Mouse (Mus musculus): ENCODE measurements at regions not wholly inside any gene's neighbourhood (a gene's known extent, or its start where the extent isn't known, plus 50 kb on each side); places are given as distances from the start of the nearest gene placed in this dataset.

- DNase-seq, result no peak
These were observed 105.7 kb downstream of the Samd5 start for GRCm38 (mm10) chr10:9569277-9569676.

DNA sequence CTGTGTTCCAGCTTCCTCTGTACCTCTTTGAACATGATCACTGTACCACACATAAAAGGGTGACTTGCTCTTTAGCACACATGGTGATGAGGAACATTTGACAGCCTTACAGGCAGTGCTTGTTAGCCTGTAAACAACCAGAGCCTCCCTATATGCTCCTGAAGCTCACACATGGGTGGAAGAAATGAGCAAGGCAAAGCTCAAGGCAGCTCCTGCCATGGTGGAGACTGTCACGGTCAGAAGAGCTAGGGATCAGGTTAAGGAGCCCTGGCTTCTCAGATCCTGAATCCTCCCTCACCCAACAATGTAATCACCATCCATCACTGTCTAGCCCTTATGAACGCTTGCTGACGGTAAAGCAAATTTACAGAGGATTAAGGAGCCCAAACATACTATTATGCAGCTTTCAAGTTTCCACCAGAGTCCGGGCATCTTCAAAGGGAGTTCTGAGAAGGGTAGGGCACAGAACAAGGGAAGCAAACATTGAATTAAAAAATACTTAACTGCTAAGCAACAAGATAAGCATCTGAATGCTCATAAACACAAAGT, 117.4 kb downstream of the Samd5 start:
- no peak for DNase-seq

GRCm38 (mm10) chr10:9557092-9557491, 117.9 kb downstream of the Samd5 start:
- no peak for DNase-seq

GRCm38 (mm10) chr10:9553946-9554345, 121.1 kb downstream of the Samd5 start:
- no peak for DNase-seq

DNA sequence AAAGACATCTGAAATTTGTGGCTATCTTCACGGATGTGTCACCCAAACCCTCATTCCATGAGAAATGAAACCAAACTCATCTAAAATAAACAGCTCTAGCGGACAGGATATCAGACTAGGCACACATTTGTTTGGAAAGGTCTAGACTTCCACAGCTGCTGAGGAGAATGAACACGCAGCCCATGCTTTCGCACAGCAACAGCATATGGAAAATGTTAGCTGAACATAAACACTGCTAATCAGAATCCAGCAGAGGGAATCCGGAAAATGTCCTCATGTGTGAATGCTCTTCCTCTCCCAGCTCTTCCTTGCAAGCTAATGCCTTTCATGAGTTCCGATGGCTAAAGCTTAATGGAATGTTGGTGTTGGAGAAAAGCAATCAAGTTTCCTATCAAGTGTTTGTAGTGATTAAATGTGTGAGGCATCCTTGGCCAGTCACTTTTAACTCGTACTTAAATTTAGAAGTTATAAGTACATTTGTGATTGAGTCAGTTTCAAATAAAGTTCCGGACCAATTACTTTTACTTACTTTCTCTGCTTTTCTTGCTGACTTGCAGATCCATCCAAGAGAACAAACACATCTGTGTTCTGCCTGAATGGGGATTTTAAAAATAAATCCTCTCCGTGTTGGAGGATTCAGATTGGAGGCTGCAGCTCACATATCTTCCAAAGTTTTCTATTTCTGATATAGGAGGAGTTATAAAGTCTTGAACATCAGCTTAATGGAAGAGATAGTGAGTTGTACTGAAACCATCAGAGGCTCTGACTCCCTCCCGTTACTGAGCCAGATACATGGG, 124.9 kb downstream of the Samd5 start:
- no peak for DNase-seq

DNA sequence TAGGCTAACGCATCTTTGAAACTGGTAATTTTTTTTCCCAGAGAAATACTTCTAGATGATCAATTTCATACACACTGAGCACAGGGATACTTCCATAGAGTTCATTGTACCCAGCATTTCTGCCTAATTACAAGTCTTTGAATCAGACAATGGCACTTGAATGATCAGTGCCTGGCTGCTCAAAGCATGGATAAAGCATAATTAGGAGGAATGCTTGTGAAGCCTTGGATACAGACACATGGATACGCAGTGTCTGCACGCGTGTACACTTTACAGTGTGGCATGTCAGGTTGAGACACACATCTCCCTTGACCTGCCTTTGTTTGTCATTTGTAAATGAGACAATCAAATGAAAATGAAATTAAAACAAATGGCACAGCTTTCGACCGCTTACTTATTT, 129.2 kb downstream of the Samd5 start:
- DNase-seq, result peak; percentile 70

DNA sequence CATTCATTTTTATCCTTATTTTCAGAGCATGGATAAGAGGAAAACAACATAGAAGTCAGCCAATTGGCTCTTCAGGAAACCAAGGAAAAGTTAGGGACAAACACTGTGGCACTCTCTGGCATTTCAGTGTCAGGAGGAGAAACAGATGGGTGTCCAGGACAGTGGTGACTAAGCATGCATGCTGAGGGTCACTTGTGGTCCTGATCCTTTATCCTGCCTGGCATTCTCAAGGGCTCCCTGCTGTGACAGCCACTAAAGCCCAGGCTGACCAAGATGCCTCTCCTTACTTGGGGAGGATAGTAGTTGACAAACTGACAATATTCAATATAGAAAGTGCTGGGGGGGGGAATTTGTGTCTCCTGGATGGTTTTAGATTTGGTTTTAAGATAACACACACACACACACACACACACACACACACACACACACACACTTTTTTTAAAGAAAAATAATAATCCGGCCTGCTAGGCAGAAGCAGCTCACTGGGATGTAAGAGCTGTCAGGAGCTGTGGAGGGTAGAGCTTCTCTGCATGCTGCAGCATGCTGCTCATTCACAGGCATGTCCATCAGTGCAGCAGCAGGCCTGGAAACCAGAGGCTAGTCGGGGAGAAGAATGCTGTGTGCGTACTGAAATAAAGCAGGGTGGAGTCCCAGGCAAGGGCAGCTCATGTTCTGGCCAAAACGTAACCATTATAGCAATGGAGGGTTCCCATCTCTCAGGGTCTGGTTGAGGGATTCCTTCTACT, 130.8 kb downstream of the Samd5 start:
- no peak for DNase-seq

DNA sequence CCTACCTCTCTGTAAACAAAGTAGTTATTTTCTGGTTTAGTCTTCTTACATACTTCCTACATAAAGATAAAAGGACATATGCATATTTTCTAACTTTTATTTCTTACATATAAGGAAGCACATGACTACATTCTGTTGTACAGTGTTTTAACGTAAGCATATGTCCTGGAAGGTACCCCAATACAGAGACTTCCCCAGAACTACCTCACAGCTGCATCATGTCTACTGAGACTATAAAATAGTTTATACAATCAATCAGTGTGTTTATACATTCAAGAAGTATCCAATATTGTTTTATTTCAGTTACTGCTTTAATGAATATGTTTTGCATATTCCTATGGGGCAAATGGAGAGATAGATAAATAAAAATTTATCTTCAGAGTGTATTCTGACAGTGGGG, 133.4 kb downstream of the Samd5 start:
- DNase-seq, result no peak

- no peak for DNase-seq
These were observed 137.3 kb downstream of the Samd5 start for GRCm38 (mm10) chr10:9537686-9538085.

- DNase-seq, result peak; percentile 35
These were observed 140.5 kb downstream of the Samd5 start for GRCm38 (mm10) chr10:9534552-9534951.

- no peak for DNase-seq
These were observed 141.7 kb downstream of the Samd5 start for GRCm38 (mm10) chr10:9533283-9533682.

DNA sequence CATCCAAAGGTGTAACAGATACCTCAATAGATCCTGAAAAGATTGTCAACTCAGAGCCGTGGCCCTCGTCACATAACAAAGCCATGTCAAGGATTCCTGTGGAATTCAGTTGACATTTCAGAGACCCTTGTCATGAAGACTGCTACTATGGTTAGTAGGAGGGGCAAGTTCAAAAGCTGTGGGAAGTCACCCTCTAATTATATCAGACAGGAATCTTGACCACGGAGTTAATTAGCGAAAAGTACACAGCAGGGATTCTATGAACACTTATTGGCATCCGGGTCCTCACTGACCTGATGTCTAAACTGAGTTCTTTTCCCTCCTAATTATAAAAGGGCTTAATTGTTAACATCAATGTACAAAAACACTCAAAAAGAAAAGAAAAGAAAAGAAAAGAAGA, 143.1 kb downstream of the Samd5 start:
- DNase-seq, result peak; percentile 74

DNA sequence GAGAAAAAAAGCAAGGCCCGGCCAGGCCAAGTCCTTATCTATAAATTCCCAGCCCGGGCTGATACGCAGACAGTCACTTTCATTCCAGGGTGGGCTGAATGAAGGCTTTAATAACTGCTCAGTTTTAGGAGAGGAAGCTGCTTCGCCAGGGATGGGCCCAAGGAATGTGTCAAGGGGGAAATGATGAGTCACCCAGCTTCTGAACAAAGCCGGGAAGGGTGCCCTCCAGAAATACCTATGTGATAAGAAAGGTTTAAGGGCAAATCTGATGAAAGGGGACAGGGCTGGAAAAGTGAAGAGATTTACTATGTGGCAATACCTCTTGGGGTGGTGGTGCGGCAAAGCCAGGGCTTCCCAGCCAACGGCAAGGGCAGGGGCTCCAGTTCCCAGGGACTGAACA, 145.6 kb downstream of the Samd5 start:
- DNase-seq, result no peak

- DNase-seq, result no peak
These were observed 146.9 kb downstream of the Samd5 start for GRCm38 (mm10) chr10:9528066-9528465.

GRCm38 (mm10) chr10:9509764-9510390, 165.1 kb downstream of the Samd5 start:
- peak; percentile 59 for DNase-seq

DNA sequence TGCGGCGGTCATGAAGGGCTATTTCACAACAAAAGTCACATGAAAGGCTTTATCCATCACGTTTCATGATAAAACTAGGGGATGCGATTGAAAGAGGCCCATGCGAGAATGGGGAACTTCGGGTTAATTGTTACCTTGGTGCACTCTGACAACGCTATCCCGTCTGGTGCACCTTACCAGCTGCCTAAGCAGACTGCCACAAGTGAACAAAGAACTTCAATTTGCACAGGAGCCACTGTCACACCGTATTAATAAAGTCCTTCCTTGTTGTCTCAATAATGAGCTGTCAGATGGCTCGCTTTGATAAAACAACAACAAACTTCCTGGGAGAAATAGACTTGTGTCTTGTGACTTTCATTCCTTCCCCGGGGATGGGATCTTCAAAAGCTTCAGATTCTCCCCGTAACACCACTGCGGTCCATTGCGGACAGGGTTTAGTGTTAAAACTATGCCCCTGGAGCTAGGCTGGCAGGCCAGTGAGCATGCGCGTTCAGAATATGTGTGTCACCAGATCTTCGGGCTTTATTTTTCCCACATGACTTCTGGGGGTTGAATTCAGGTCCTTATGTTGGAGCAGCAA, 165.8 kb downstream of the Samd5 start:
- peak; percentile 65 for DNase-seq

DNA sequence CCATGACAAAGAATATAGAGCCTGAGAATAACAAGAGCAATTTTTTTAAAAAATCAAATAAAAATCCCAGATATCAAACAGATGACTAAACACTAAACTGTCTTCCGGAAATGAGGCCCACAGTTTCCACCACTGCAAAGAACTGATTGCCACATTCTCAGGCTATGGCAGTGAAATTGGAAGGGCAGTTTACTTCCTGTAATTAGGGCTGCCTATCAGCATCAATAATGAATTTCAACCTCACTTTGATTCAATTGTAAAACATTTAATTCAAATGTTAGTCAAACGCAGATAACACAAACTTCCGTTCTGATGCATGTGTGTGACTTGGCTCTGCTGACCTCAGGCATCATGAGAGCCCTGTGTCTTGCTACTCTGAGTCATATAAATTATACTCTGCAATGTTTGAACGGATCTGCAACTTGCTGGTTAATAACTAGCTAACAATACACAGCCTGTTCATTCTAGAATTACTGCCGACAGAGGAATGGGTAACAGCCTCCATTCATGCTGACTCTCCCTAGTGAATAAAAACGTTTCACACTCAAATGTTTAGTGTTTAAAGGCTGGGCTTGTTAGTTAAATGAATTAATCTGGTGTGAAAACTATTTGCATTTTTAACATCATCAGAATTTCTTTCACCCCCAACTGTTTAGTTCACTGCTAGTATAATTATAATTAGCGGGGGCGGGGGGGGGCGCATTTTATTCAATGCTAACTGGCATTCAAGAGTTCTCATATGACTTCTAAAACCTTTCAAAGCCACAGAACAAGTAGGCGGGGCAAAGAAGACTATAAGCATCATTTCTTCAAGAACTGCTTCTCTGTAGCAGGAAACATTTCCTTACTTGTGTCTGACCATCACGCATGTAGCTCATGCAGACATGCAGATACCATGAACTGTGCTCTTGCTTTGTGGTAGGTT, 171.2 kb downstream of the Samd5 start:
- peak; percentile 15 for DNase-seq

DNA sequence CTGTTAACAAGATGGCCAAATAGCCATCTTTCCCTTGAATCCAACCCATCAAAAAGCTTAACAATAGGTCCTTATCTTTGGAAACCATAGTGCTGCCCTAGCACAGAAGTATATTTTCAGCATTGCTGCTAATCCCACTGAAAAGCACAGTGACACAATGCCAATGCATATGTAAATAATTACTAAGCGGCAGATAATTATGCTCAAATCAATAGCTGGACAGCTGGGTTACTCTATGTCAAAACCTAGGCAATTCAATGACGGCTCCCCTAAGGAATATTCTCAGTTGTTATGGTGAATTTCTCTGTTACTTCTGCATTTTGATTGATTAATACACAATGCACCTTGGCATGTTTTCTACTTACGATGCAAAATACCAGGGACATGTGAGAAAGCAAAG, 176.5 kb downstream of the Samd5 start:
- DNase-seq, result no peak

DNA sequence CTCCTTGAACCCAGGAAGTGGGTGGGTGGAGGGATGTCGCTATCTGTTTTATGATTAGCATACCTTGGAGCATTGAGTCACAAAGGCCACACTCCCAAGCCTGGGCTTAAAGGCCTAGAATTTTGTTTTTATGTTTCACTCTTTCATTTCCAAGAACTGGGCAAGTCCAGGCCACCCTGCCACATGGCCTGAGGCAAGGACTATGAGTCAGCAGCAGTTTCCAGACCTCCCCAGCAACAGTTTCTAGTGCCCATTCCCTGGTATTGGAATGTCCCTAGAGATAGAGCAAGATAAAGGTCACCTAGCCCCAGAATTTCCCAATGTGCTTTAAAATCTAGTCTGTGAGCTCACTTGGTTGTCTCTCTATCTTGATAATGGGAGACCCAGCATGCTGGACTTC, 178.0 kb downstream of the Samd5 start:
- no peak for DNase-seq

DNA sequence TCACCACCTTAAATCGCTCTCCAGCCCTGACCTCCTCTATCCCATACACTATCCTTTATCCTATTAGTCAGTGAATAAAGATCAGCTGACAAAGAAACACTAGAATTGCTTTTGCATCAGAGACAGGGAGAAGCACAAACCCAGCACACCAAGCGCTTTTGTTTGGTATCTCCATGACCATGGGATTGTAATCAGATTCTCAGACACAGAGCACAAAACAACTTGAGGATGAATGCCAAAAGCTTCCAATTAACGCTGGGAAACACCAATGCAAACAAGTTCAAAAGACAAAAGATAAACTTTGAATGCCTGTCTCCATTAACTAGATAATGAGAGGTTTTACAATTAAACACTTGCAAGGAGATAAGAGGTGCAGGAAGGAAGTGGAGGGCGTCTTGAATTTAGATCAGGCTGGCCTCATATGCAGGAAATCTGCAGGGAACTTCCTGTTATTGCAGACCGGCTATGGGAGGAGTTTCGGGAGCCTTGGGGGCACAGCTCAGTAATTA, 179.8 kb downstream of the Samd5 start:
- DNase-seq, result peak; percentile 63

DNA sequence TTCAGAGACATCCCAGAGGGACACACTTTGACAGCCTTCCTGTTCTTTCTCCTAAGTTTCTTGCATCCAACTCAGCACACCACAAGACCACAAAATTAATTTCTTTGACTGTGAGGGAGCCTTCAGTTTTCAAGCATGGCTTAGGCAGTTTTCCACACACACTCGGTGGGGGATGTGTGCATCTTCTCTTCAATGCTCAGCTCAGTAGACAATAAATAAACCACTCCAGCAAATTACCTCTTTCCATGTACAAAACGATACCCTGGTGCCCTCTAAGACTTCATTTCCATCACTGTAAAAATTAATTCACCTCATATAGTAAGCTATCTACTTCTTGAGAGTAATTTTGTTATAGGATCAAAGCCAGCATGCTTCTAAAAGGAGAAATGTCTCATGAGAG, 184.6 kb downstream of the Samd5 start:
- DNase-seq, result no peak

DNA sequence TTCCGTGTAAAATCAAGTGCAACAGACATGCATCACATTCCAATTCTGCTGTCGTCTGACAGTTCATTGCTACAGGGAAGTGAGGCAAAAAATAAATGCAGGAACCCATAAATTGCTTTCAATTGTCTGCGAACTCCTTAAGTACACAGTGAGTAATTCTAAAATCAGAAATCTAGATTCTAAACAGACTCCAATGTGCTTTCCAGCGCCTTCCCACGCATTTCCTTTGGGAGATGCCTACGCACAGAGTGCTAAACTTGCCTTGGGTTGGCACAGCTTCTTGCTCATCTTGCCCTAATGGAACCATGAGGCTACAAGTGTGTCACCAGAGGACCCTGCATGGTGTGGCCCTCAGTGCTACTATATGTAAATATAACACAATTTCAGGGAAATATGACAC, 212.6 kb downstream of the Samd5 start:
- DNase-seq, result no peak

Data from retina, postnatal 1 day (tissue).